In the genomic region with DNA sequence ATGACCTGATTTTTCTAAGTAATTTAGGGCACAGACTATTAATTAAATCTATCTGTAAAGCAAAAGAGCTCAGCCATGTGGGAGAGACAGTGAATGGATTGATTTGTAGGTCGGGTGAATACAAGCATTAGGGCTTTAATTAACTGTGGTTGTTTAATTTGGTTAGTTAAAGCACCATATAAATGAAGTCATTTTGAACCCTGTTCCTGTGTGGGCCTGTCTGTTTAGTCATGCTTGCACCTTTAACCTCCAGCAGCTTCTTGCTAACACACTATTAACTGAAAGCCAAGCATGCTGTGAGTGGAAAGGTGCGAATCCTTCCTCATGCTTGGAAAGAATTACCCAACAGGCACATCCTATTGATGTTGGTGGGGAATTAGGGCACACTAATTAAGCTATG, we compare ENCODE assay signal across 20 mouse cellular contexts.
A peak's percentile ranks its signal among the peaks of the same experiment; 100 is the strongest.
DNase-seq lines count a peak whose midpoint lies in the region; ATAC-seq and TF ChIP-seq lines count a peak whose summit lies in the region.
"Had no signal": no experiment of that assay in that cellular context is flagged by ENCODE, and none has a peak within 500 bp of the region (broad histone marks: within the 10 kb centered on the region; RNA-seq: fewer than 3 reads in every experiment).

No protein-coding gene starts in this region.

- no peak overlapping the region for H3K4me2 ChIP-seq in forebrain, embryonic 13.5 days
- no peak overlapping the region for H3K4me2 ChIP-seq in forebrain, postnatal 0 days (ENCODE audit: low read depth)
- no peak overlapping the region for H3K4me2 ChIP-seq in neural tube, embryonic 12.5 days (replicated peaks)
- no peak overlapping the region for H3K4me2 ChIP-seq in hindbrain, postnatal 0 days (ENCODE audit: low read depth, low read length)
- H3K4me2 ChIP-seq: embryonic facial prominence, embryonic 12.5 days; stomach, embryonic 15.5 days had no signal

- DNase-seq in forebrain, postnatal 0 days: no peak
- DNase-seq in neural tube, embryonic 10.5 days (ENCODE audit: extremely low spot score, low spot score): no peak
- DNase-seq in hindbrain, postnatal 0 days (ENCODE audit: low spot score): no peak
- no peak for DNase-seq in layer of hippocampus, postnatal 36 days
- DNase-seq in adrenal gland, postnatal 36 days: no peak
- DNase-seq in right cerebral cortex, postnatal 36 days (ENCODE audit: low spot score in 2 of 2): no peak
- DNase-seq: cerebellum, adult 11-12 months; gastrocnemius, adult 2 months; heart, postnatal 36 days; kidney, adult 2 months; kidney, postnatal 10 days; thymus, postnatal 25 days had no signal

- no peak for TF ChIP-seq CTCF in forebrain, postnatal 0 days (IDR thresholded peaks at IDR 0.05; ENCODE audit: low read depth)
- TF ChIP-seq CTCF in hindbrain, postnatal 0 days (IDR thresholded peaks at IDR 0.05; ENCODE audit: low read depth): no peak

- H3K27me3 ChIP-seq in forebrain, embryonic 13.5 days: 0 out of 2 replicates have a peak, but pooled peaks cover 3% of the 10 kb centered on the region
- no peaks in the 10 kb centered on the region for H3K27me3 ChIP-seq in forebrain, postnatal 0 days (ENCODE audit: insufficient read depth, low read length)
- H3K27me3 ChIP-seq in neural tube, embryonic 12.5 days (replicated peaks): no peaks in the 10 kb centered on the region
- H3K27me3 ChIP-seq in hindbrain, postnatal 0 days (ENCODE audit: insufficient read depth, low read length): no peaks in the 10 kb centered on the region
- H3K27me3 ChIP-seq: embryonic facial prominence, embryonic 12.5 days; Patski; stomach, embryonic 15.5 days had no signal

- no peaks in the 10 kb centered on the region for H3K4me1 ChIP-seq in forebrain, embryonic 13.5 days
- H3K4me1 ChIP-seq in forebrain, postnatal 0 days (ENCODE audit: insufficient read depth): no peaks in the 10 kb centered on the region
- H3K4me1 ChIP-seq in neural tube, embryonic 12.5 days: no peaks in the 10 kb centered on the region
- no peaks in the 10 kb centered on the region for H3K4me1 ChIP-seq in hindbrain, postnatal 0 days (ENCODE audit: insufficient read depth, low read length)
- H3K4me1 ChIP-seq: embryonic facial prominence, embryonic 12.5 days; stomach, embryonic 15.5 days had no signal

- H3K36me3 ChIP-seq in forebrain, embryonic 13.5 days (ENCODE audit: poor library complexity, severe bottlenecking): no peaks in the 10 kb centered on the region
- H3K36me3 ChIP-seq in forebrain, postnatal 0 days (ENCODE audit: insufficient read depth): no peaks in the 10 kb centered on the region
- H3K36me3 ChIP-seq in neural tube, embryonic 12.5 days: no peaks in the 10 kb centered on the region
- H3K36me3 ChIP-seq in hindbrain, postnatal 0 days (ENCODE audit: insufficient read depth, low read length): no peaks in the 10 kb centered on the region
- H3K36me3 ChIP-seq: embryonic facial prominence, embryonic 12.5 days; stomach, embryonic 15.5 days had no signal

- WGBS in forebrain, embryonic 13.5 days: 5% methylated on average over 2 of the region's 2 CpGs
- WGBS in forebrain, postnatal 0 days: 15% methylated on average over 2 of the region's 2 CpGs
- 50% methylated on average over 2 of the region's 2 CpGs for WGBS in neural tube, embryonic 12.5 days
- 37% methylated on average over 2 of the region's 2 CpGs for WGBS in hindbrain, postnatal 0 days

- H3K9ac ChIP-seq in forebrain, embryonic 13.5 days: no peak overlapping the region
- H3K9ac ChIP-seq in forebrain, postnatal 0 days: no peak overlapping the region
- no peak overlapping the region for H3K9ac ChIP-seq in neural tube, embryonic 12.5 days
- no peak overlapping the region for H3K9ac ChIP-seq in hindbrain, postnatal 0 days (replicated peaks; ENCODE audit: low read length)
- H3K9ac ChIP-seq: embryonic facial prominence, embryonic 12.5 days; stomach, embryonic 15.5 days had no signal

- peak; percentile 74; the same call in 1 of the 2 replicates for ATAC-seq in forebrain, embryonic 13.5 days
- ATAC-seq in forebrain, postnatal 0 days: no peak
- peak; percentile 56; the same call in 1 of the 2 replicates for ATAC-seq in neural tube, embryonic 12.5 days (ENCODE audit: low FRiP score, low read depth)
- peak; percentile 27; the same call in 1 of the 2 replicates for ATAC-seq in hindbrain, postnatal 0 days
- ATAC-seq: lung, postnatal 0 days; Patski had no signal

- no peak overlapping the region for H3K4me3 ChIP-seq in forebrain, embryonic 13.5 days
- no peak overlapping the region for H3K4me3 ChIP-seq in forebrain, postnatal 0 days (ENCODE audit: low read depth, low read length)
- H3K4me3 ChIP-seq in neural tube, embryonic 12.5 days: no peak overlapping the region
- no peak overlapping the region for H3K4me3 ChIP-seq in hindbrain, postnatal 0 days (ENCODE audit: low read length)
- H3K4me3 ChIP-seq: embryonic facial prominence, embryonic 12.5 days; erythroblast, embryonic 14.5 days; gastrocnemius, adult 2 months; stomach, embryonic 15.5 days had no signal

- H3K9me3 ChIP-seq in forebrain, embryonic 13.5 days (replicated peaks): no peaks in the 10 kb centered on the region
- no peaks in the 10 kb centered on the region for H3K9me3 ChIP-seq in forebrain, postnatal 0 days (ENCODE audit: low read length)
- no peaks in the 10 kb centered on the region for H3K9me3 ChIP-seq in neural tube, embryonic 12.5 days
- H3K9me3 ChIP-seq in hindbrain, postnatal 0 days (ENCODE audit: low read length): no peaks in the 10 kb centered on the region
- H3K9me3 ChIP-seq: embryonic facial prominence, embryonic 12.5 days; stomach, embryonic 15.5 days had no signal

- H3K27ac ChIP-seq in forebrain, embryonic 13.5 days: no peak overlapping the region
- no peak overlapping the region for H3K27ac ChIP-seq in forebrain, postnatal 0 days (ENCODE audit: low read depth, low read length)
- no peak overlapping the region for H3K27ac ChIP-seq in neural tube, embryonic 12.5 days
- no peak overlapping the region for H3K27ac ChIP-seq in hindbrain, postnatal 0 days
- H3K27ac ChIP-seq: embryonic facial prominence, embryonic 12.5 days; gastrocnemius, adult 2 months; macrophage; stomach, embryonic 15.5 days had no signal
